Mouse (Mus musculus) kidney, embryonic 16.5 days (tissue): ENCODE measurements around the gene Sco1. TPM values are rescaled to one million over a fixed set of nuclear protein-coding genes. Genes with fewer than 3 reads are reported as not detected.

Experiments used
- ATAC-seq: fragments of 200-750 bp; cut with Nextera tagmentation; 2 replicates; pipeline ENCODE4 v1.8.0; 2017; ENCODE audit warnings: moderate TSS enrichment; ENCODE audit not compliant: low FRiP score, low TSS enrichment
- H3K27ac ChIP-seq: fragments of 300-500 bp; sonication (generic); 2 replicates; pipeline ENCODE4 v1.5.1; 2014; ENCODE audit warnings: low read length
- H3K27me3 ChIP-seq: fragments of 300-500 bp; sonication (generic); 2 replicates; pipeline ENCODE4 v1.6.1; 2014; ENCODE audit warnings: low read length, control low read depth, mixed read lengths; ENCODE audit not compliant: insufficient read depth
- H3K36me3 ChIP-seq: fragments of 300-500 bp; sonication (generic); 2 replicates; pipeline ENCODE4 v1.6.1; 2014; ENCODE audit warnings: low read length, control low read depth, mixed read lengths; ENCODE audit not compliant: insufficient read depth
- H3K4me1 ChIP-seq: fragments of 300-500 bp; sonication (generic); 2 replicates; pipeline ENCODE4 v1.6.1; 2014; ENCODE audit warnings: low read length, control low read depth, mixed read lengths; ENCODE audit not compliant: insufficient read depth
- H3K4me2 ChIP-seq: fragments of 300-500 bp; sonication (generic); replicated peaks from 2 replicates; pipeline ENCODE4 v1.6.1; 2014; ENCODE audit warnings: low read depth, low read length
- H3K4me3 ChIP-seq: fragments of 300-500 bp; sonication (generic); 2 replicates; pipeline ENCODE4 v1.5.1; 2014; ENCODE audit warnings: mild to moderate bottlenecking, low read length
- H3K9ac ChIP-seq: fragments of 300-500 bp; sonication (generic); replicated peaks from 2 replicates; pipeline ENCODE4 v1.6.1; 2014; ENCODE audit warnings: low read length
- H3K9me3 ChIP-seq: fragments of 300-500 bp; sonication (generic); 2 replicates; pipeline ENCODE4 v1.6.1; 2016; ENCODE audit warnings: low read length, control low read depth
- WGBS: fragments of 180-500 bp; shearing (Covaris S2); extraction: QIAGEN DNeasy Blood & Tissue Kit; methylation state at CpG from one replicate; pipeline ENCODE4 v1.1.7; 2014; 5-methylcytosine and 5-hydroxymethylcytosine counted together
- polyA plus RNA-seq: library from polyadenylated mRNA; unstranded; fragments of >200 nt; fragmentation: Nextera tagmentation; extraction: Ambion mirVana; gene quantifications from 2 replicates; pipeline ENCODE4 v1.2.1, GENCODE M21; 2015

Gene Sco1
- polyA plus RNA-seq, 1 experiment from 2014 or later: 16.3 TPM

DNA sequence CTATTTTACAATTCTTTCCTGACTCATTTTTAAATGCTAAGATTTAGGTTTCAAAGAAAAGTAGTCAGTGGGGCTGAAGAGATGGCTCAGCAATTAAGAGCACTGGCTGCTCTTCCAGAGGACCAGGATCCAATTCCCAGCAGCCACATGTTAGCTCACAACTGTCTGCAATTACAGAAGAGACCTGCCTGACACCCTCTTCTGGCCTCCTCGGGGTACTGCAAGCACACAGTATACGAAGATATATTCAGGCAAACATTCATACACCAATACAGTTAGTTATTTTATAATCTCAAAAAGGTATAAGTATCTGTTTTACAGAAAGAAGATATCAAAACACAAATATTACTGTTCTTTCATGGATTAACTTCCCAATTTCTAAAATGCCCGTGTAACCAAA is 12.7 kb upstream of the Sco1 start:
- no peak overlapping the region for H3K27ac ChIP-seq
- no peak for ATAC-seq
- 94% methylated on average over 3 of the region's 3 CpGs for WGBS
- no peaks in the 10 kb centered on the region for H3K4me1 ChIP-seq
- H3K27me3 ChIP-seq: no peaks in the 10 kb centered on the region
- H3K4me2 ChIP-seq: no peak overlapping the region
- H3K4me3 ChIP-seq: no peak overlapping the region
- peaks cover 27% of the 10 kb centered on the region for H3K36me3 ChIP-seq
- H3K9ac ChIP-seq: no peak overlapping the region
- no peaks in the 10 kb centered on the region for H3K9me3 ChIP-seq

DNA sequence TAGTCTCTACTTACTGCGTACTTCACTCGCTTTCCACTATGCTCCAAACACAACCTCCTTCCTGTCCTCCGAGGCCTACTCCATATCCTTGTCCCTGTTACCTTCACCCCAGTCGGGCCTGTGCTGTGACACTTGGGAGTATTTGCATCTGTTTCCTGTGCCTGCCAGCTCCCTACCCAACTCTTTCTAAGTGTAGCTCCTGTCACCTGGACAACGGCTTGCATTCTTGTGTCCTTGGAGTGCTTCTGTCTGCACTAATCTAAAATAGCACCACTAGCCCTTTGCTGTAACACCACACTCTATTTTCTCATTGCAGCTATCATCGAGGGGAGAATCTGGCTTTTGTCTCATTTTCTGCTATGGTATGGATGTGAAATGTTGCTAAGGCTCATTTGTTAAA is 12.0 kb upstream of the Sco1 start:
- Histone ChIP-seq H3K4me2 (no peak overlapping the region), H3K4me1 (no peaks in the 10 kb centered on the region), H3K9ac (no peak overlapping the region), H3K4me3 (no peak overlapping the region), H3K9me3 (no peaks in the 10 kb centered on the region), H3K27me3 (no peaks in the 10 kb centered on the region), H3K36me3 (peaks cover 29% of the 10 kb centered on the region), H3K27ac (no peak overlapping the region)
- ATAC-seq: no peak
- WGBS: 92% methylated on average over 6 of the region's 6 CpGs

DNA sequence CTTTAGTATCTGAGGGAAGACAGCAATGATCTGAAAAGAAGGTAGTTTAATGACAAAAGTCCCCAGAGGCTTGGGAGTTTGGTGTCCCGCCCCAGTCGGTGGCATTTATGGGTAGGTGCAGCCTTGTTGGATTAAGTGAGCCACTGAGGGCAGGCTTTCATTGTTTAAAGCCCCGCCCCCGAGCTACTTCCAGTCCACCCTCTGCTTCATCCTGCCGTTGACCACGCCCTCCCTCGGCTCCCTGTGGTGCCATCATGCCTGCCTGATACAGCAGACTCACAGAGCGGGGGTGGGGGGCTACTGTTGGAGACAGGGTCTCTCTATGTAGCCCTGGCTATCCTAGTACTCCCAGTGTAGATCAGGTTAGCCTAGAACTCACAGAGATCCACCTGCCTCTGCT is 9.5 kb upstream of the Sco1 start:
- 60% methylated on average over 8 of the region's 8 CpGs for WGBS
- H3K4me3 ChIP-seq: no peak overlapping the region
- H3K4me2 ChIP-seq: no peak overlapping the region
- H3K4me1 ChIP-seq: no peaks in the 10 kb centered on the region
- ATAC-seq: no peak
- H3K27me3 ChIP-seq: no peaks in the 10 kb centered on the region
- H3K36me3 ChIP-seq: peaks cover 26% of the 10 kb centered on the region
- H3K9ac ChIP-seq: no peak overlapping the region
- H3K9me3 ChIP-seq: no peaks in the 10 kb centered on the region
- H3K27ac ChIP-seq: no peak overlapping the region

DNA sequence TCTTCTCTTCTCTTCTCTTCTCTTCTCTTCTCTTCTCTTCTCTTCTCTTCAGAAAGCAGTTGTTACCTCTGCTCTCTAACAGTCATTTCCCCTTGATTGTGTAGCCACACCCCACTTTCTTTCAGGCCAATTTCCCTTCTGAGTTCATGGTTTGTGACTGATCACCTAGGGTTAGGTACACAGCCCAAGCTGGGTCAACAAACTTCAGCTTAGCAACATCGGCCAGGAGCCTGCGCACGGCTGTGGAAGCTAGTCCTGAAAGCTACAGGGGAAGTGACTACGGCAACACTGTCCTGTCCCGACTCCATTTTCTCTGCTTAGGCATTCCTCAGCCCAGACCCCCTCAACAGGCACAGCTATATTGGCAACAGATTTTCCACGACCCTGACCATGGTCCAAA is 7.5 kb upstream of the Sco1 start:
- Histone ChIP-seq H3K36me3 (peaks cover 27% of the 10 kb centered on the region), H3K27ac (no peak overlapping the region), H3K4me2 (no peak overlapping the region), H3K4me1 (no peaks in the 10 kb centered on the region), H3K9ac (no peak overlapping the region), H3K4me3 (no peak overlapping the region), H3K9me3 (no peaks in the 10 kb centered on the region), H3K27me3 (no peaks in the 10 kb centered on the region)
- no peak for ATAC-seq
- WGBS: 50% methylated on average over 6 of the region's 6 CpGs

DNA sequence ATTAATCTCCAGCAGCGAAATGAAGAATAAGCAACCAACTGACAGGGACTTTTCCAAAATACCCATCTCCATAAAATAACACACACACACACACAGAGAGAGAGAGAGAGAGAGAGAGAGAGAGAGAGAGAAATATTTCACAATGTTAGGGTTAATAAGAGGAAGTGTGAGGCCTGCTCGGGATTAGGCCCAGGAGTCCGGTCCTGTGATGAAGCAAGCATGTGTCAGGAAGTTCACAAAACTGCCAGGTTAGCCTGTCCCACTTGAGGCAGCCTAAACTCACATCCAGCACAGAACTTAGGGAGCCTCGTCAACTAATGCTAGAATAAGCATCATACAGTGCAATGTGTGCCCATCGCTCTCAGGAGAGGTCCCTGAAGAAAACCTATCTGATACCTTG is 5.3 kb upstream of the Sco1 start:
- Histone ChIP-seq H3K4me1 (0 out of 2 replicates have a peak, but pooled peaks cover 3% of the 10 kb centered on the region), H3K4me3 (no peak overlapping the region), H3K27me3 (no peaks in the 10 kb centered on the region), H3K9me3 (no peaks in the 10 kb centered on the region), H3K36me3 (peaks cover 10% of the 10 kb centered on the region), H3K9ac (no peak overlapping the region), H3K4me2 (no peak overlapping the region), H3K27ac (no peak overlapping the region)
- ATAC-seq: no peak
- 86% methylated on average over 5 of the region's 5 CpGs for WGBS

DNA sequence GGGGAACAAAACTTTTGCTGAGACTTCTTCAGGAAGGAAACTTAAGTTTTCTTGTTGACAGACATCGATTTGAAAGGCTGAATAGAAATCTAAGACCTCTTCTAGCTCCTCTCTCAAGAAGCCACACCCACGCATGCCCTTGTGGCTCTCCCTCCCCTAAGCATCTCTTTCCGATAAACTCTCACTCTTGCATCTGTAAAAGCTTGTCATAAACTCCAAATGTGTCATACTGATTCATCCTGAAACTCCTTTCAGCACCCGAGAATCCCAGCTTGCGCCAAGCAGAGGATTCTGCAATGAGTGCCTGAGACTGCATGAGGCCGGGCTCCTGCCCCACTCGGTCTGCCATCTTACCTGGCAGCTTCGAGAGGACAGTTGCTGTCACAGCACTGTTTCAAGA is 4.0 kb upstream of the Sco1 start:
- no peak overlapping the region for H3K4me3 ChIP-seq
- H3K36me3 ChIP-seq: peaks cover 10% of the 10 kb centered on the region
- H3K4me1 ChIP-seq: peaks cover 7% of the 10 kb centered on the region
- no peaks in the 10 kb centered on the region for H3K9me3 ChIP-seq
- H3K27me3 ChIP-seq: no peaks in the 10 kb centered on the region
- H3K4me2 ChIP-seq: no peak overlapping the region
- no peak for ATAC-seq
- no peak overlapping the region for H3K9ac ChIP-seq
- 85% methylated on average over 8 of the region's 8 CpGs for WGBS
- no peak overlapping the region for H3K27ac ChIP-seq

DNA sequence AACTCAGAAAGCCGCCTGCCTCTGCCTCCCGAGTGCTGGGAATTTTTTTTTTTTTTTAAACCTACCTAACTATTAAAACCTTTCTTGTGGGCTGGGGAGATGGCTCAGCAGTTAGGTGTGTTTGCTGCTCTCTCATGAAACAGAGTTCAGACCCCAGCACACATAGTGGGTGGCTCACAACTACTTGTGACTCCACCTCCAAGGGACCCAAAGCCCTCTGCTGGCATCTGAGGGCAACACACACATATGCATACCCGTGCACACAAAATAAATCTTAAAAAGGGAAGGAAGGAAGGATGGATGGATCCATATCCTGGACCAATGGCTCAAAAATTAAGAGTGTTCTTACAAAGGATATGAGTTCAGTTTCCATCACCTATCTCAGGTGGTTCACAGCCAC is 3.2 kb upstream of the Sco1 start:
- no peak overlapping the region for H3K9ac ChIP-seq
- no peaks in the 10 kb centered on the region for H3K9me3 ChIP-seq
- 83% methylated on average over 3 of the region's 3 CpGs for WGBS
- no peak for ATAC-seq
- no peak overlapping the region for H3K27ac ChIP-seq
- H3K36me3 ChIP-seq: peaks cover 10% of the 10 kb centered on the region
- peaks cover 9% of the 10 kb centered on the region for H3K4me1 ChIP-seq
- no peaks in the 10 kb centered on the region for H3K27me3 ChIP-seq
- no peak overlapping the region for H3K4me3 ChIP-seq
- H3K4me2 ChIP-seq: no peak overlapping the region

DNA sequence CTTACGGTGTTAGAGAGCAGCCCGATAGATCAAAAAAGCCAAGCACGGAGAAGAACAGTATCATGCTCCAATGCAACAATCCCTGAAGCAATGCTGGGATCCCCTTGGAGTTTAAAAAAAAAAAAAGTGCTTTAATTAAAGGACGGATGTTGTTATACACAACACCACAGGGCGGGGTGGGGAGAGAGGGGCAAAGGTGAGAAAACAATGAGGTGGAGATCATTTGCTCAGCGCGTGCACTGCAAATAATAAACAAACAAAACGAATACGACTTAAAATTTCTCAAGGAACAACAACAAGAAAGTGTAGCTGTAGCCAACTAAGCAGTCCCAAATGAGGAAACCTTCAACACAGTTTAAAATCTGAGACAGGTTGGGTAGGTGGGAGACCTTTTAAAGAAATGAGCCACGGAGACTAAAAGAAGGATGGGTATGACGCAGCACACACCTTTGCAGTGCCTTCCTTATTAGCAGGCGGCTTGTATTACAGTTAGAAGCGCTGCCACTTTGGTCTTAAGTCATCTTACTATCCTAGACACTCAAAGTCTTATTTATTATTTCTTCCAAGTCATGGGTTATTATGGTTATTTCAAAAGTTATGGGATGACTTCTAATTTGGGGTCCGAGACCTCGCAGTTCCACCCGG is 672 bp upstream of the Sco1 start:
- H3K27me3 ChIP-seq: no peaks in the 10 kb centered on the region
- peak; percentile 37; the same call in 1 of the 2 replicates for ATAC-seq
- H3K4me3 ChIP-seq: peak overlapping the region; percentile 93
- peak overlapping the region; percentile 75 for H3K4me2 ChIP-seq
- H3K9me3 ChIP-seq: no peaks in the 10 kb centered on the region
- peak overlapping the region; percentile 87 for H3K9ac ChIP-seq
- WGBS: 4% methylated on average over 16 of the region's 16 CpGs
- H3K4me1 ChIP-seq: peaks cover 9% of the 10 kb centered on the region
- H3K27ac ChIP-seq: peak overlapping the region; percentile 83
- H3K36me3 ChIP-seq: peaks cover 15% of the 10 kb centered on the region

DNA sequence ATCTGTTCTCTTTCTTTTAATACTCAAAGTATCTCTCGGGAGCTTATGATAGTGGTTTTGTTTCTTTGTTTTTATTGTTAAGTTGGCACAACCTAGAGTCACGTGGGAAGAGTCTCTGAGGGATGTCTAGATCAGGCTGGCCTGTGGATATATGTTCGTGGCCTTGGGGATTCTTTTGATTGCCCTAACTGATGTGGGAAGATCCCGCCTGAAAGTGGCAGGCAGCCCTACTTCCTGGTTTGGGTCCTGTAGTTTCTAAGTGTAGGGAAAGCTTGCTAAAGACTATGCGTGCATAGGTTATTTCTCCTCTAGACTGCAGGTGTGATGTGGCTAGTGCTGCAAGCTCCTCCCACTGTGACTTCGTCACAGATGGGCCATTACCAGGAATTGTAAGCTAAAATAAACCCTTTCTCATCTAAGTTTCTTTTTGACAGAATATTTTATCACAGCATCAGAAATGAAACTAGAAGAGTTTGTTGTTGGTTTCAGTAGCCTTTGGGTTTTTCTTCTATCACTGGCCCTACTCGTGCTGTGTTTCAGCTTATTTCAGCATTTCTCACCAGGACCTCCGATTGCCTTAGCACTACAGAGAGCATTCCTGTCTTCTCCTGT is 2.4 kb downstream of the Sco1 start:
- H3K36me3 ChIP-seq: peaks cover 35% of the 10 kb centered on the region
- no peak overlapping the region for H3K9ac ChIP-seq
- H3K27me3 ChIP-seq: no peaks in the 10 kb centered on the region
- no peak overlapping the region for H3K27ac ChIP-seq
- ATAC-seq: no peak
- no peak overlapping the region for H3K4me3 ChIP-seq
- H3K9me3 ChIP-seq: no peaks in the 10 kb centered on the region
- H3K4me2 ChIP-seq: no peak overlapping the region
- peaks cover 9% of the 10 kb centered on the region for H3K4me1 ChIP-seq
- WGBS: 89% methylated on average over 8 of the region's 8 CpGs

DNA sequence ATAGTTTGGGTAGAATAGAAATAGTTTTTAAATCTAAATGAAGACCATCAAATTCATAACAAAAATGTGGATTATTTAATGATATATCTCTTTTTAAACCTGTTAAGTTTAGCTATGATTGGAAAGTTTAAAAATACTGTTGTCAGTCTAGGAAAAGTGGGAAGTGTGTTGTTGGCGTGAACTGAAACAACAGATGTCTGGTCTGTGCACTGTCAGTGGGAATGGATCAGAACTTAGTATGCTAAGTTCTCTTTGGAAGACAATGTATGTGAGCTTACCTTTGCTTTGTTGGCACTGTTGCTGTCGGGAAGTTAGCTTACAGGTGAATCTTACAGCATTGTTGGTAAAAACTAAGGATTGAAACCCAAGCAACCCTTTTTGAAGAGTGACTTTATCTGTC is 8.8 kb downstream of the Sco1 start:
- no peaks in the 10 kb centered on the region for H3K27me3 ChIP-seq
- H3K9me3 ChIP-seq: no peaks in the 10 kb centered on the region
- no peak overlapping the region for H3K9ac ChIP-seq
- H3K4me2 ChIP-seq: no peak overlapping the region
- H3K36me3 ChIP-seq: peaks cover 69% of the 10 kb centered on the region
- H3K4me3 ChIP-seq: no peak overlapping the region
- no peak overlapping the region for H3K27ac ChIP-seq
- no peak for ATAC-seq
- no peaks in the 10 kb centered on the region for H3K4me1 ChIP-seq
- WGBS: 92% methylated on average over 2 of the region's 2 CpGs
